ENCODE assay signal across 13 mouse cellular contexts in genomic region chr2:32350471-32351051, GRCm38 (mm10). TPM values are rescaled to one million over a fixed set of nuclear protein-coding genes. Genes with fewer than 3 reads are reported as not detected.
DNase-seq lines count a peak whose midpoint lies in the region; ATAC-seq lines count a peak whose summit lies in the region.
"Had no signal": no experiment of that assay in that cellular context is flagged by ENCODE, and none has a peak within 500 bp of the region (broad histone marks: within the 10 kb centered on the region; RNA-seq: fewer than 3 reads in every experiment).

No protein-coding gene starts in this region.

- H3K27ac ChIP-seq in embryonic facial prominence, embryonic 12.5 days: peak overlapping the region; percentile 57; the same call in 1 of the 2 replicates
- no peak overlapping the region for H3K27ac ChIP-seq in midbrain, embryonic 12.5 days (replicated peaks)
- H3K27ac ChIP-seq: heart, embryonic 13.5 days; kidney, postnatal 0 days had no signal

- DNase-seq in cerebellum, adult 11-12 months: peak; percentile 80
- peak; percentile 57 for DNase-seq in ES-CJ7 (ENCODE audit: low read depth, low spot score)
- DNase-seq in thymus, postnatal 25 days: no peak
- no peak for DNase-seq in adrenal gland, postnatal 4 days (ENCODE audit: low spot score in 2 of 2)
- DNase-seq: lung, postnatal 14 days had no signal

- no peak overlapping the region for H3K4me3 ChIP-seq in embryonic facial prominence, embryonic 12.5 days
- H3K4me3 ChIP-seq in midbrain, embryonic 12.5 days: no peak overlapping the region

- no peak for ATAC-seq in cerebellum, adult (ENCODE audit: insufficient number of reproducible peaks, low FRiP score, low TSS enrichment)
- ATAC-seq in embryonic facial prominence, embryonic 12.5 days (ENCODE audit: insufficient number of reproducible peaks, insufficient read depth, low FRiP score, low TSS enrichment): no peak
- ATAC-seq in midbrain, embryonic 12.5 days (ENCODE audit: low FRiP score, low read depth): no peak
- ATAC-seq in activated CD4-positive, CD25-positive, alpha-beta regulatory T cell, adult 4 months: no peak
- ATAC-seq: Patski had no signal

- H3K4me1 ChIP-seq in embryonic facial prominence, embryonic 12.5 days: peaks cover 30% of the 10 kb centered on the region
- peaks cover 26% of the 10 kb centered on the region for H3K4me1 ChIP-seq in midbrain, embryonic 12.5 days

- H3K4me2 ChIP-seq in embryonic facial prominence, embryonic 12.5 days (replicated peaks): 0 out of 2 replicates have a peak overlapping the region, but pooled peaks have one; percentile 73
- 0 out of 2 replicates have a peak overlapping the region, but pooled peaks have one; percentile 11 for H3K4me2 ChIP-seq in midbrain, embryonic 12.5 days (replicated peaks)

- H3K9ac ChIP-seq in embryonic facial prominence, embryonic 12.5 days: no peak overlapping the region
- H3K9ac ChIP-seq in midbrain, embryonic 12.5 days (replicated peaks): no peak overlapping the region
- H3K9ac ChIP-seq: heart, embryonic 13.5 days had no signal

- H3K27me3 ChIP-seq in embryonic facial prominence, embryonic 12.5 days: no peaks in the 10 kb centered on the region
- peaks cover 31% of the 10 kb centered on the region for H3K27me3 ChIP-seq in midbrain, embryonic 12.5 days
- H3K27me3 ChIP-seq: Patski had no signal

- 45% methylated on average over 13 of the region's 13 CpGs for WGBS in embryonic facial prominence, embryonic 12.5 days
- WGBS in midbrain, embryonic 12.5 days: 55% methylated on average over 13 of the region's 13 CpGs

- H3K9me3 ChIP-seq in embryonic facial prominence, embryonic 12.5 days: no peaks in the 10 kb centered on the region
- no peaks in the 10 kb centered on the region for H3K9me3 ChIP-seq in midbrain, embryonic 12.5 days
- H3K9me3 ChIP-seq: heart, embryonic 13.5 days had no signal

- H3K36me3 ChIP-seq in embryonic facial prominence, embryonic 12.5 days: peaks cover 19% of the 10 kb centered on the region; the same call in 1 of the 2 replicates
- no peaks in the 10 kb centered on the region for H3K36me3 ChIP-seq in midbrain, embryonic 12.5 days
- H3K36me3 ChIP-seq: heart, embryonic 13.5 days had no signal

RNA-seq across cellular contexts. Expression of gene Ciz1, which starts 1.6 kb away (rescaled TPM):
- 50.6 and 57.8 TPM in 2 replicates for polyA plus RNA-seq in embryonic facial prominence, embryonic 12.5 days (2016; fragmentation: Nextera tagmentation; extraction: Ambion mirVana)
- polyA plus RNA-seq in midbrain, embryonic 12.5 days (2016; fragmentation: Nextera tagmentation; extraction: Ambion mirVana): 61.5 TPM in 2 replicates
- total RNA-seq in adrenal gland, postnatal 4 days (2021): 100 to 1,000 TPM in 1 of 2 experiments, 10 to 100 TPM in 1; 97.7 to 106 TPM
- 10 to 100 TPM; 38.8 to 51.6 TPM for polyA plus RNA-seq in activated CD4-positive, CD25-positive, alpha-beta regulatory T cell, adult 4 months (2017; shearing (Covaris generic))

RNA-seq across cellular contexts. Expression of gene Dnm1, which starts 2.6 kb away (rescaled TPM):
- 45.0 and 47.8 TPM in 2 replicates for polyA plus RNA-seq in embryonic facial prominence, embryonic 12.5 days (2016; fragmentation: Nextera tagmentation; extraction: Ambion mirVana)
- 26.3 and 30.5 TPM in 2 replicates for polyA plus RNA-seq in midbrain, embryonic 12.5 days (2016; fragmentation: Nextera tagmentation; extraction: Ambion mirVana)
- total RNA-seq in adrenal gland, postnatal 4 days (2021): 10 to 100 TPM; 41.3 to 43.4 TPM
- not detected for polyA plus RNA-seq in activated CD4-positive, CD25-positive, alpha-beta regulatory T cell, adult 4 months (2017; shearing (Covaris generic))
- total RNA-seq: neutrophil, adult 5-6 weeks had no signal

RNA-seq across cellular contexts. Expression of gene 1110008P14Rik, which starts 31.2 kb away (rescaled TPM):
- 53.9 and 54.6 TPM in 2 replicates for polyA plus RNA-seq in embryonic facial prominence, embryonic 12.5 days (2016; fragmentation: Nextera tagmentation; extraction: Ambion mirVana)
- polyA plus RNA-seq in midbrain, embryonic 12.5 days (2016; fragmentation: Nextera tagmentation; extraction: Ambion mirVana): 57.5 and 61.1 TPM in 2 replicates
- total RNA-seq in adrenal gland, postnatal 4 days (2021): 100 to 1,000 TPM in 1 of 2 experiments, 10 to 100 TPM in 1; 94.9 to 121 TPM
- polyA plus RNA-seq in activated CD4-positive, CD25-positive, alpha-beta regulatory T cell, adult 4 months (2017; shearing (Covaris generic)): 10 to 100 TPM; 70.3 to 75.4 TPM

RNA-seq across cellular contexts. Expression of gene Lcn2, which starts 37.5 kb away (rescaled TPM):
- polyA plus RNA-seq in embryonic facial prominence, embryonic 12.5 days (2016; fragmentation: Nextera tagmentation; extraction: Ambion mirVana): 1.3 and 1.4 TPM in 2 replicates
- 0.60 TPM in 2 replicates for polyA plus RNA-seq in midbrain, embryonic 12.5 days (2016; fragmentation: Nextera tagmentation; extraction: Ambion mirVana)
- 10 to 100 TPM; 11.5 to 33.6 TPM for total RNA-seq in adrenal gland, postnatal 4 days (2021)
- polyA plus RNA-seq in activated CD4-positive, CD25-positive, alpha-beta regulatory T cell, adult 4 months (2017; shearing (Covaris generic)): not detected

RNA-seq across cellular contexts. Expression of gene Ptges2, which starts 45.1 kb away (rescaled TPM):
- 36.1 and 36.9 TPM in 2 replicates for polyA plus RNA-seq in embryonic facial prominence, embryonic 12.5 days (2016; fragmentation: Nextera tagmentation; extraction: Ambion mirVana)
- 27.2 and 28.6 TPM in 2 replicates for polyA plus RNA-seq in midbrain, embryonic 12.5 days (2016; fragmentation: Nextera tagmentation; extraction: Ambion mirVana)
- total RNA-seq in adrenal gland, postnatal 4 days (2021): 10 to 100 TPM; 49.2 to 60.7 TPM
- polyA plus RNA-seq in activated CD4-positive, CD25-positive, alpha-beta regulatory T cell, adult 4 months (2017; shearing (Covaris generic)): 1 to 10 TPM; 1.0 to 1.6 TPM

Comparison
In these comparisons a context has a peak if more than half of its experiments do, and no peak if none do; other contexts are left out.
1. DNase-seq: peak in cerebellum, adult 11-12 months (single experiment) and ES-CJ7 (single experiment); none in thymus, postnatal 25 days (single experiment) and adrenal gland, postnatal 4 days (0 of 2).
2. RNA of gene Dnm1, which starts 2.6 kb away (polyA plus RNA-seq): 45.0 to 47.8 TPM in embryonic facial prominence, embryonic 12.5 days and 26.3 to 30.5 TPM in midbrain, embryonic 12.5 days; not detected in activated CD4-positive, CD25-positive, alpha-beta regulatory T cell, adult 4 months; every median in the first group is over 10 times any median in the second.